Mouse (Mus musculus): Measurements from ENCODE around the gene Kcnk3.

- no peak for TF ChIP-seq CTCF (IDR thresholded peaks at IDR 0.05; ENCODE audit: low read depth)
- no peak for TF ChIP-seq EP300 (IDR thresholded peaks at IDR 0.05; ENCODE audit: low read depth)
Measured at GRCm38 (mm10) chr5:30655042-30655441, 67.1 kb downstream of the Kcnk3 start.
